Mouse (Mus musculus) MEL (cell line): Measurements from ENCODE around the gene Ppp6r3. TPM values are rescaled to one million over a fixed set of nuclear protein-coding genes. Genes with fewer than 3 reads are reported as not detected.

Experiments
- DNase-seq: peaks from one replicate; pipeline ENCODE4 v3.0.0; 2011; ENCODE audit warnings: low read depth, low spot score
- H3K27ac ChIP-seq: 2 replicates; pipeline ENCODE4 v1.5.1; 2012; ENCODE audit warnings: low read depth, mild to moderate bottlenecking, control low read depth, low read length, moderate library complexity; ENCODE audit not compliant: control insufficient read depth
- H3K27me3 ChIP-seq, 2 experiments: fragments of 150-350 bp in 1 of 2; sonication (generic) in 1 of 2; 2 replicates each; pipeline ENCODE4 v1.6.1; 2012; ENCODE audit warnings: low read length in 2 of 2, mild to moderate bottlenecking in 2 of 2, improper control_type of control experiment in 1 of 2, moderate library complexity in 1 of 2; ENCODE audit not compliant: insufficient read depth in 2 of 2, control insufficient read depth in 1 of 2
- H3K36me3 ChIP-seq, 2 experiments: 2 replicates each; pipeline ENCODE4 v1.6.1; 2012 to 2014; ENCODE audit warnings: low read length in 2 of 2, improper control_type of control experiment in 1 of 2, inconsistent platforms in 1 of 2, mild to moderate bottlenecking in 1 of 2; ENCODE audit not compliant: insufficient read depth in 2 of 2, control insufficient read depth in 1 of 2
- H3K4me1 ChIP-seq, 2 experiments: fragments of 150-350 bp in 1 of 2; sonication (generic) in 1 of 2; 2 replicates each; pipeline ENCODE4 v1.6.1; 2012; ENCODE audit warnings: low read length in 2 of 2, improper control_type of control experiment in 1 of 2, mild to moderate bottlenecking in 1 of 2; ENCODE audit not compliant: insufficient read depth in 2 of 2, control insufficient read depth in 1 of 2
- H3K4me3 ChIP-seq, 2 experiments: fragments of 150-350 bp in 1 of 2; sonication (generic) in 1 of 2; 2 replicates each; pipeline ENCODE4 v1.5.1; 2012; ENCODE audit warnings: low read depth in 2 of 2, low read length in 2 of 2, mild to moderate bottlenecking in 2 of 2, moderate library complexity in 2 of 2, control low read depth in 1 of 2, improper control_type of control experiment in 1 of 2; ENCODE audit not compliant: control insufficient read depth in 1 of 2, insufficient read depth in 1 of 2
- H3K79me2 ChIP-seq: 2 replicates; pipeline ENCODE4 v1.6.1; 2012; ENCODE audit warnings: mild to moderate bottlenecking, low read length, moderate library complexity; ENCODE audit not compliant: control insufficient read depth, poor library complexity, insufficient read depth
- H3K9ac ChIP-seq: 2 replicates; pipeline ENCODE4 v1.6.1; 2012; ENCODE audit warnings: low read depth, mild to moderate bottlenecking, control low read depth, low read length, moderate library complexity; ENCODE audit not compliant: control insufficient read depth, poor library complexity, severe bottlenecking
- H3K9me3 ChIP-seq: fragments of 150-350 bp; sonication (generic); replicated peaks from 2 replicates; pipeline ENCODE4 v1.6.1; 2012; ENCODE audit warnings: mild to moderate bottlenecking, low read length, improper control_type of control experiment, moderate library complexity; ENCODE audit not compliant: insufficient read depth
- CHD2 ChIP-seq: IDR thresholded peaks from 2 replicates; pipeline ENCODE4 v1.6.1; 2011; ENCODE audit warnings: low read length, improper control_type of control experiment
- CTCF ChIP-seq, 3 experiments: IDR thresholded peaks in 2 of 3; conservative IDR thresholded peaks in 1 of 3; 2 replicates each; pipeline ENCODE4 v1.5.1; 2011 to 2012; ENCODE audit warnings: low read length in 3 of 3, low read depth in 2 of 3, mild to moderate bottlenecking in 2 of 3, improper control_type of control experiment in 1 of 3, inconsistent platforms in 1 of 3, mixed read lengths in 1 of 3, moderate library complexity in 1 of 3; ENCODE audit not compliant: control insufficient read depth in 1 of 3, insufficient read depth in 1 of 3, poor library complexity in 1 of 3, severe bottlenecking in 1 of 3
- E2F4 ChIP-seq: IDR thresholded peaks from 2 replicates; pipeline ENCODE4 v1.6.1; 2011; ENCODE audit warnings: low read depth, low read length, improper control_type of control experiment, borderline replicate concordance
- ELF1 ChIP-seq: IDR thresholded peaks from 2 replicates; pipeline ENCODE4 v1.6.1; 2014; ENCODE audit warnings: low read depth, mild to moderate bottlenecking, inconsistent platforms, low read length, improper control_type of control experiment, moderate library complexity
- ETS1 ChIP-seq: IDR thresholded peaks from 2 replicates; pipeline ENCODE4 v1.6.1; 2012; ENCODE audit warnings: low read depth, mild to moderate bottlenecking, inconsistent platforms, low read length, improper control_type of control experiment, moderate library complexity
- GABPA ChIP-seq: IDR thresholded peaks from 2 replicates; pipeline ENCODE4 v1.6.1; 2012; ENCODE audit warnings: low read depth, mild to moderate bottlenecking, inconsistent platforms, low read length, improper control_type of control experiment, moderate library complexity
- JUND ChIP-seq: IDR thresholded peaks from 2 replicates; pipeline ENCODE4 v1.6.1; 2011; ENCODE audit warnings: low read depth, mild to moderate bottlenecking, improper control_type of control experiment, low read length
- KAT2A ChIP-seq: conservative IDR thresholded peaks from 2 replicates; pipeline ENCODE4 v1.6.1; 2012; ENCODE audit warnings: low read depth, low read length, improper control_type of control experiment, inconsistent platforms
- MXI1 ChIP-seq: IDR thresholded peaks from 2 replicates; pipeline ENCODE4 v1.6.1; 2011; ENCODE audit warnings: mild to moderate bottlenecking, low read depth, low read length, improper control_type of control experiment
- MYC ChIP-seq: IDR thresholded peaks from 2 replicates; pipeline ENCODE4 v1.6.1; 2011; ENCODE audit warnings: low read depth, mild to moderate bottlenecking, low read length, improper control_type of control experiment, moderate library complexity
- NRF1 ChIP-seq: IDR thresholded peaks from 2 replicates; pipeline ENCODE4 v1.6.1; 2014; ENCODE audit warnings: low read depth, mild to moderate bottlenecking, inconsistent platforms, low read length, improper control_type of control experiment, moderate library complexity; ENCODE audit not compliant: poor library complexity, insufficient read depth, severe bottlenecking
- POLR2A ChIP-seq, 2 experiments: IDR thresholded peaks; 2 replicates each; pipeline ENCODE4 v1.6.1; 2011 to 2012; ENCODE audit warnings: low read length in 2 of 2, mild to moderate bottlenecking in 2 of 2, control low read depth in 1 of 2, improper control_type of control experiment in 1 of 2, low read depth in 1 of 2, moderate library complexity in 1 of 2; ENCODE audit not compliant: control insufficient read depth in 1 of 2, insufficient read depth in 1 of 2, poor library complexity in 1 of 2
- POLR2AphosphoS2 ChIP-seq: IDR thresholded peaks from 2 replicates; pipeline ENCODE4 v1.6.1; 2011; ENCODE audit warnings: low read length, improper control_type of control experiment
- RCOR1 ChIP-seq: IDR thresholded peaks from 2 replicates; pipeline ENCODE4 v1.6.1; 2012; ENCODE audit warnings: low read depth, mild to moderate bottlenecking, inconsistent platforms, low read length, improper control_type of control experiment
- SMC3 ChIP-seq: IDR thresholded peaks from 2 replicates; pipeline ENCODE4 v1.6.1; 2011; ENCODE audit warnings: low read depth, low read length, improper control_type of control experiment
- USF1 ChIP-seq: IDR thresholded peaks from 2 replicates; pipeline ENCODE4 v1.6.1; 2014; ENCODE audit warnings: low read depth, mild to moderate bottlenecking, inconsistent platforms, low read length, improper control_type of control experiment, moderate library complexity
- USF2 ChIP-seq, 2 experiments: IDR thresholded peaks; 2 replicates each; pipeline ENCODE4 v1.6.1; 2011 to 2012; ENCODE audit warnings: improper control_type of control experiment in 2 of 2, low read length in 2 of 2, borderline replicate concordance in 1 of 2, inconsistent platforms in 1 of 2, low read depth in 1 of 2, mild to moderate bottlenecking in 1 of 2; ENCODE audit not compliant: insufficient read depth in 1 of 2
- ZC3H11A ChIP-seq: IDR thresholded peaks from 2 replicates; pipeline ENCODE4 v1.6.1; 2012; ENCODE audit warnings: low read depth, mild to moderate bottlenecking, inconsistent platforms, low read length, improper control_type of control experiment
- ZNF384 ChIP-seq: IDR thresholded peaks from 2 replicates; pipeline ENCODE4 v1.6.1; 2012; ENCODE audit warnings: low read depth, mild to moderate bottlenecking, inconsistent platforms, low read length, improper control_type of control experiment
- polyA plus RNA-seq, 2 experiments: library from polyadenylated mRNA; stranded (reverse) in 1 of 2; unstranded in 1 of 2; fragments of >175 nt in 1 of 2; fragments of >200 nt in 1 of 2; gene quantifications; 2 replicates each; pipeline versions ENCODE4 v1.2.1 to v1.2.4; 2012; ENCODE audit warnings: low replicate concordance in 2 of 2, low read depth in 1 of 2; ENCODE audit not compliant: insufficient read length in 2 of 2, insufficient read depth in 1 of 2, missing spikeins in 1 of 2
- total RNA-seq: library from RNA; depleted of rRNA; stranded (reverse); fragments of 300-350 nt; gene quantifications from 2 replicates; pipeline ENCODE4 v1.2.3, GENCODE M21; 2012

Gene Ppp6r3
- total and polyA plus RNA-seq, 3 experiments = 49.4 to 135 (median 70.0) TPM

DNA sequence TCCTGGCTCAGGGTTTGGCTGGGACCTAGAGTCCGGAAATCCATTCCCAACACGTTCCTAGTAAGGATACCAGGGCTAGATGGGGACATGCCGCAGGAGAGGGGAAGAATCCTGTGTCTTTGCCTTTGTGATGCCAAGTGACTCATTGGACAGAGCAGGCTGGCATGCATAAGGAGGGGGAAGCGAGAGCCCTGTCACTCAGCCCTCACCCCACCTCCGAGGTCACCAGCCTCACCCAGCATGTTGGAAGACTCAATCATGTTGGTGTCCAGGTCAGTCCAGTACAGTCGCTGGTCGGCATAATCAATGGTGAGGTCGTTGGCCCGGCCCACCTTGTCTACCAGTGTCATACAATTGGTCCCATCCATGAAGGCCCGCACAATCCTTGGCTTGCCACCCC, 38.4 kb upstream of the Ppp6r3 start:
- no peaks in the 10 kb centered on the region for H3K9me3 ChIP-seq
- H3K27me3 ChIP-seq = no peaks in the 10 kb centered on the region
- no peak overlapping the region for H3K9ac ChIP-seq
- peaks cover 0 to 7% of the 10 kb centered on the region in 2 experiments; a peak in 3 of 4 replicates for H3K36me3 ChIP-seq
- H3K4me3 ChIP-seq = no peak overlapping the region
- DNase-seq = no peak
- H3K79me2 ChIP-seq = no peaks in the 10 kb centered on the region
- no peak for TF ChIP-seq CTCF (IDR thresholded peaks at IDR 0.05 in 2 of 3, conservative IDR thresholded peaks at IDR 0.05 in 1 of 3; ENCODE audit: control insufficient read depth in 1 of 3, insufficient read depth in 1 of 3, low read depth in 2 of 3, low read length in 3 of 3, poor library complexity in 1 of 3, severe bottlenecking in 1 of 3)
- no peak for TF ChIP-seq JUND
- no peak for TF ChIP-seq MYC
- H3K27ac ChIP-seq = no peak overlapping the region
- H3K4me1 ChIP-seq = peaks cover 0 to 6% of the 10 kb centered on the region in 2 experiments; a peak in 2 of 4 replicates

DNA sequence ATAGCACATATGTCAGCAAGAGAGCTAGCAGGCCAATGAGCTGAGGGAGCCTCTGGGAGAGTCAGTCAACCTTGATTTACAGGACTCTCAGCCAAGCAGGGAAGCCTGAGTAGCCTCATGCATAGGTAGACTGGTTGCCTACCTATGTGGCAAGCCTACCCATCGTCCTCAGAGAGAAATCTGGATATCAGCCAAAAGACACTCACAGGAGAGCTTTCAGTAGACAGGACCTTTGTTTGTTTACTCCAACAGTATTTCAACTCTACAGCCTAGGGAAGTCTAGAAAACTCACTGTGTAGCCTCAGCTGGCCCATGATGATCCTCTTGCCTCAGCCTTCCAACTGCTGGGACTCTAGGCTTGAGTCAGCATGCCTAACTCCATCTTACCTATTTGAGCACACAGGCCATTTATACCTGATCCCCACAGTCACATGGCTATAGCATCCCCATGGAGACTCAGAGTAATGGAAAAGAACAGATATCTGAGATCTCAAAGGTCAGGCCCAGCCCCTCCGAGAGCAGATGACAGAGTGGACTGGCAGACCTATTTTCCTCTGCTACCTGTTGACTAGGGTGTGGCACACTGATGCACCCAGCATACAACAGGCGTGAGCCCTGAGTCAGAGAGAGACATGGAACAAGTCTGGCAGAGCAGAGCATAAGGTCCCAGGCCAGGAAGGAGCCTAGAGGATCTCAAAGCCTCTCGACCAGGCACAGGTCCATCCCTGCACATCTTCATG, 37.2 kb upstream of the Ppp6r3 start:
- H3K4me1 ChIP-seq = peaks cover 0 to 6% of the 10 kb centered on the region in 2 experiments; a peak in 1 of 4 replicates
- no peaks in the 10 kb centered on the region for H3K27me3 ChIP-seq
- H3K27ac ChIP-seq = no peak overlapping the region
- H3K79me2 ChIP-seq = no peaks in the 10 kb centered on the region
- no peak overlapping the region for H3K9ac ChIP-seq
- no peak overlapping the region for H3K4me3 ChIP-seq
- no peak for DNase-seq
- TF ChIP-seq RCOR1 = no peak
- no peak for TF ChIP-seq POLR2A (IDR thresholded peaks at IDR 0.05; ENCODE audit: control insufficient read depth in 1 of 2, insufficient read depth in 1 of 2, low read depth in 1 of 2, low read length in 2 of 2, poor library complexity in 1 of 2)
- no peak for TF ChIP-seq GABPA
- TF ChIP-seq NRF1 = no peak
- TF ChIP-seq ELF1 = no peak
- TF ChIP-seq JUND = no peak
- H3K36me3 ChIP-seq = peaks cover 0 to 2% of the 10 kb centered on the region in 2 experiments; a peak in 1 of 4 replicates
- H3K9me3 ChIP-seq = no peaks in the 10 kb centered on the region

DNA sequence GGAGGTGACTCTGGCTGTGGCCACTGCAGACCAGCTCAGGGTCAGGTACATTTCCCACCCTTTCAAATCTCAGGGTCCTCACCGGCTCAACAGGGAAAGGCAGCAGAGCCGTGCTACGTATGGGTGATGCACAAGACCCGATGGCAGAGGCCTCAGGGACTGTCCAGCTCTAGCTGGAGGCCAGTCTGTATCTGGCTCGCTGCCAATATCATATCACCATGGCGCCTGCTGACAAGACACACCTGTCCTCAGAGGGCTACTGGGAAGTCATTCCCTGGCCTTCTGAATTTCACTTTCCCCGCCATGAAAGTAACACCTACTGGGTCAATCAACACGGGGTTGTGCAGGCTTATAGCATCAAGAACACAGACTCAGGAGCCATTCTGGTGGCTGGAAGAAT, 36.2 kb upstream of the Ppp6r3 start:
- peaks cover 0 to 6% of the 10 kb centered on the region in 2 experiments; a peak in 1 of 4 replicates for H3K4me1 ChIP-seq
- no peaks in the 10 kb centered on the region for H3K79me2 ChIP-seq
- H3K36me3 ChIP-seq = peaks cover 0 to 2% of the 10 kb centered on the region in 2 experiments; a peak in 1 of 4 replicates
- no peaks in the 10 kb centered on the region for H3K27me3 ChIP-seq
- no peak overlapping the region for H3K4me3 ChIP-seq
- H3K9me3 ChIP-seq = no peaks in the 10 kb centered on the region
- H3K9ac ChIP-seq = no peak overlapping the region
- no peak for DNase-seq
- H3K27ac ChIP-seq = no peak overlapping the region
- TF ChIP-seq POLR2A (IDR thresholded peaks at IDR 0.05; ENCODE audit: control insufficient read depth in 1 of 2, insufficient read depth in 1 of 2, low read depth in 1 of 2, low read length in 2 of 2, poor library complexity in 1 of 2) (no peak), MXI1 (no peak), USF1 (no peak), SMC3 (no peak), ZNF384 (no peak), CTCF (IDR thresholded peaks at IDR 0.05 in 2 of 3, conservative IDR thresholded peaks at IDR 0.05 in 1 of 3; ENCODE audit: control insufficient read depth in 1 of 3, insufficient read depth in 1 of 3, low read depth in 2 of 3, low read length in 3 of 3, poor library complexity in 1 of 3, severe bottlenecking in 1 of 3) (no peak), KAT2A (no peak), ETS1 (no peak), ZC3H11A (no peak), E2F4 (no peak), USF2 (IDR thresholded peaks at IDR 0.05; ENCODE audit: borderline replicate concordance in 1 of 2, insufficient read depth in 1 of 2, low read depth in 1 of 2, low read length in 2 of 2) (no peak), CHD2 (no peak), POLR2AphosphoS2 (no peak)
- TF ChIP-seq, all 39 proteins: peak for 0
